Mouse (Mus musculus) limb, embryonic 14.5 days (tissue): ENCODE data around the gene Ncan. TPM values are rescaled to one million over a fixed set of nuclear protein-coding genes. Genes with fewer than 3 reads are reported as not detected.

Source experiments
- ATAC-seq: fragments of 200-750 bp; cut with Nextera tagmentation; 2 replicates; pipeline ENCODE4 v1.8.0; 2017; ENCODE audit warnings: low read depth, moderate number of reproducible peaks, moderate TSS enrichment; ENCODE audit not compliant: low FRiP score
- DNase-seq: peaks from one replicate; pipeline ENCODE4 v3.0.0-alpha.2; 2015; ENCODE audit warnings: low spot score
- H3K27ac ChIP-seq: fragments of 300-500 bp; sonication (generic); replicated peaks from 2 replicates; pipeline ENCODE4 v1.5.1; 2014; ENCODE audit warnings: low read depth, mild to moderate bottlenecking, low read length, moderate library complexity, mixed read lengths
- H3K27me3 ChIP-seq: fragments of 300-500 bp; sonication (generic); 2 replicates; pipeline ENCODE4 v1.6.1; 2014; ENCODE audit warnings: low read length, mixed read lengths; ENCODE audit not compliant: control insufficient read depth, insufficient read depth
- H3K36me3 ChIP-seq: fragments of 300-500 bp; sonication (generic); 2 replicates; pipeline ENCODE4 v1.6.1; 2014; ENCODE audit warnings: mild to moderate bottlenecking, low read length, moderate library complexity, mixed read lengths; ENCODE audit not compliant: control insufficient read depth, insufficient read depth
- H3K4me1 ChIP-seq: fragments of 300-500 bp; sonication (generic); 2 replicates; pipeline ENCODE4 v1.6.1; 2014; ENCODE audit warnings: antibody characterized with exemption, low read length, mixed read lengths; ENCODE audit not compliant: control insufficient read depth, insufficient read depth
- H3K4me2 ChIP-seq: fragments of 300-500 bp; sonication (generic); replicated peaks from 2 replicates; pipeline ENCODE4 v1.6.1; 2014; ENCODE audit warnings: low read depth, mild to moderate bottlenecking, low read length, moderate library complexity; ENCODE audit not compliant: severe bottlenecking
- H3K4me3 ChIP-seq: fragments of 300-500 bp; sonication (generic); replicated peaks from 2 replicates; pipeline ENCODE4 v1.5.1; 2014; ENCODE audit warnings: low read length
- H3K9ac ChIP-seq: fragments of 300-500 bp; sonication (generic); 2 replicates; pipeline ENCODE4 v1.6.1; 2014; ENCODE audit warnings: mild to moderate bottlenecking, low read depth, low read length, moderate library complexity; ENCODE audit not compliant: severe bottlenecking
- H3K9me3 ChIP-seq: fragments of 300-500 bp; sonication (generic); 2 replicates; pipeline ENCODE4 v1.6.1; 2016; ENCODE audit warnings: low read length; ENCODE audit not compliant: control insufficient read depth
- POLR2A ChIP-seq: fragments of 200-500 bp; IDR thresholded peaks from 2 replicates; pipeline ENCODE4 v1.8.0; 2012; ENCODE audit warnings: inconsistent platforms, mild to moderate bottlenecking, moderate library complexity, borderline replicate concordance; ENCODE audit not compliant: insufficient read depth, insufficient read length; ENCODE audit errors: extremely low read depth
- WGBS: fragments of 180-500 bp; shearing (Covaris S2); extraction: QIAGEN DNeasy Blood & Tissue Kit; methylation state at CpG from one replicate; pipeline ENCODE4 v1.1.7; 2014; 5-methylcytosine and 5-hydroxymethylcytosine counted together
- polyA plus RNA-seq, 2 experiments: library from polyadenylated mRNA; depleted of rRNA in 1 of 2; stranded (reverse) in 1 of 2; unstranded in 1 of 2; fragments of >200 nt; fragmentation: Nextera tagmentation in 1 of 2; extraction: Ambion mirVana in 1 of 2; gene quantifications; 2 replicates each; pipeline versions ENCODE4 v1.2.1 to v1.2.3; 2012 to 2014

Gene Ncan
- polyA plus RNA-seq, 2 experiments = 0.25 to 0.59 TPM

DNA sequence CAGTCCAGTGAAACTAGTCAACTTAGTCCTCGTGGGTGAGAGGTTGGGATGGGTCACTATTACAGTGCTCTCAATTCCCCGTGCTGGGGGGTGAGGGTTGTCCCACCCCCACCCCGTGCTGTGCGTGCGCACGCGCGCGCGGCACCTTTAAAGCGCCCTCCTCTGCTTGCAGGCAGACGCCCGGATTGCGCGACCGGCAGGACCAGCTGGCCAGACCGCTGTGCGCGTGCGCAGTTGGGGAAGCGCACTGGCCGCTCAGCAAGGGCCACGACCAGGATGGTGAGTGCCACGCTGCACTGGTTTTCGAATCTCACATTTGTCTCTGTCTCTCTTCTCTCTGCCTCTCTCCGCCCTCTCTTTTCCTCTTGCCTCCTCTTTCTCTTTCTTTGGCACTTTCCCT is 37.4 kb downstream of the Ncan start, which contains the start of gene Hapln4:
Gene Hapln4 (plus strand): TSS at position 173 of the 400 bp plus-strand sequence.
- no peaks in the 10 kb centered on the region for H3K36me3 ChIP-seq
- peaks cover 6% of the 10 kb centered on the region for H3K4me1 ChIP-seq
- ATAC-seq = no peak
- TF ChIP-seq POLR2A = no peak
- no peaks in the 10 kb centered on the region for H3K9me3 ChIP-seq
- peaks cover 66% of the 10 kb centered on the region for H3K27me3 ChIP-seq
- peak within 1 kb of the TSS; percentile 39 for H3K4me3 ChIP-seq
- H3K4me2 ChIP-seq = peak within 1 kb of the TSS; percentile 66
- H3K9ac ChIP-seq = peak within 1 kb of the TSS; percentile 40
- 0% methylated on average over 26 of the region's 26 CpGs for WGBS
- DNase-seq = no peak
- no peak within 1 kb of the TSS for H3K27ac ChIP-seq

DNA sequence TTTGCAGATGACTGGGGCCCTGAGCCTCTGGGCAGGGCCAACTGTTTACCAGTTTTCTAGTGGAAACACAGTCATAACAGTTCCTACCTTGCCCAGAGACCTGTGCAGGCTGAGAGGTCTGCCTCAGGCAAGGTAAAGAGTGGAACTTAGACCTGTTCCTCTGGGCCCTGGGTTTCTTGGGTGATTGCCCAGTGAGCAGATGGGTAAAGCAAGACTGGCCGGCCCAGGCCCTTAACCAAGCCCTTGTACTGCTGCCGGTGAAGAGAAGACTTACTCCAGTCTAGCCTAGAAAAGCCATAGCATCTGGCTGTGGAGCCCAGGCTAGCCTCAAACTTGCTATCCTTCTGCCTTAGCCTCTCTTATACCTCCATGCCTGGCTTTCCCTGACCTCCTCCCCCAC is 38.7 kb downstream of the Ncan start:
- Histone ChIP-seq H3K27ac (no peak overlapping the region), H3K9me3 (no peaks in the 10 kb centered on the region), H3K27me3 (peaks cover 53% of the 10 kb centered on the region), H3K4me3 (no peak overlapping the region), H3K36me3 (no peaks in the 10 kb centered on the region), H3K4me1 (peaks cover 6% of the 10 kb centered on the region), H3K4me2 (no peak overlapping the region), H3K9ac (no peak overlapping the region)
- no peak for TF ChIP-seq POLR2A
- no peak for DNase-seq
- no peak for ATAC-seq
- 96% methylated on average over 2 of the region's 2 CpGs for WGBS

DNA sequence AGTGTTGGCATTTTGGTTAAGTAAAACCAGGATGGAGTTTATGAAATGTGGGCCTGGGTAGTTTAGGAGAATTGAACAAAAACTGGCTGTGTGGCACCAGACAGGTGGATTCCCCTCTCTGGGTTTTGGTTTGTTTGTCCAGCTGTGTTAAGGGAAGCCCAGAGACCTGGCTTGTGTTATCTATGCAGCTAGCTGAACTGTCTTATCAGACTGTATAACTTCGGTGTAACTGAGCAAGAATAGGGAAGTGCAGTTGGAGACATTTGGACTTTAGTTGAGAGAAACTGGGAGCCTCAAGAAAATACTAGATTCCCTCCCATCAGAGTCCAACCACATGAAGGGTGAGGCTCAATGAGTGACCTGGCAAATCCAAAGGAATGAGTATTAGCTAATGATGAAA is 47.0 kb downstream of the Ncan start:
- no peak overlapping the region for H3K9ac ChIP-seq
- H3K27ac ChIP-seq = no peak overlapping the region
- H3K4me2 ChIP-seq = no peak overlapping the region
- no peaks in the 10 kb centered on the region for H3K27me3 ChIP-seq
- no peak for TF ChIP-seq POLR2A
- no peaks in the 10 kb centered on the region for H3K9me3 ChIP-seq
- H3K4me1 ChIP-seq = 0 out of 2 replicates have a peak, but pooled peaks cover 6% of the 10 kb centered on the region
- H3K36me3 ChIP-seq = peaks cover 33% of the 10 kb centered on the region
- ATAC-seq (no peak), DNase-seq (no peak)
- 85% methylated on average over 1 of the region's 1 CpGs for WGBS
- H3K4me3 ChIP-seq = no peak overlapping the region

DNA sequence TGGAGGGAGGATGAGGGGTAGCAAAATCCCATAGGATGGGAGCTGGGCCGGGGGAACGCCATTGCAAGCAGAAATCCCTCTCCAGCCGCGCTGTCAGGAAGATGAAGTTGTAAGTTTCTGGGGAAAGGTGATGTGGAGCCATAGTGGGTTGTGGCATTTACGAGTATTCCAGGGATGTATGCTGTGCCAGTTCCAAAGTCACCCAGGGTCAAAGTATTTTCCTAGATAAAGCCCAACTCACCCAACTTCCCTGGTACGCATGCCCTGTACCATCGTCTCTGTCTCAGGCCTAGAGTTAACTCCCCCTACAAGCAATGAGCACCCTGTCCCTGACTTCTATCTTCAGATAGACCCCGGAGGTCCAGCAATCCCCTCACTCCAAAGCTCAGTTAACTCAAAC is 47.6 kb downstream of the Ncan start:
- no peaks in the 10 kb centered on the region for H3K27me3 ChIP-seq
- 68% methylated on average over 8 of the region's 8 CpGs for WGBS
- H3K4me3 ChIP-seq = no peak overlapping the region
- peaks cover 39% of the 10 kb centered on the region for H3K36me3 ChIP-seq
- no peak for TF ChIP-seq POLR2A
- no peak for ATAC-seq
- H3K9ac ChIP-seq = peak overlapping the region; percentile 40; the same call in 1 of the 2 replicates
- H3K9me3 ChIP-seq = no peaks in the 10 kb centered on the region
- no peak overlapping the region for H3K27ac ChIP-seq
- H3K4me2 ChIP-seq = peak overlapping the region; percentile 37
- DNase-seq = no peak
- H3K4me1 ChIP-seq = 0 out of 2 replicates have a peak, but pooled peaks cover 6% of the 10 kb centered on the region

DNA sequence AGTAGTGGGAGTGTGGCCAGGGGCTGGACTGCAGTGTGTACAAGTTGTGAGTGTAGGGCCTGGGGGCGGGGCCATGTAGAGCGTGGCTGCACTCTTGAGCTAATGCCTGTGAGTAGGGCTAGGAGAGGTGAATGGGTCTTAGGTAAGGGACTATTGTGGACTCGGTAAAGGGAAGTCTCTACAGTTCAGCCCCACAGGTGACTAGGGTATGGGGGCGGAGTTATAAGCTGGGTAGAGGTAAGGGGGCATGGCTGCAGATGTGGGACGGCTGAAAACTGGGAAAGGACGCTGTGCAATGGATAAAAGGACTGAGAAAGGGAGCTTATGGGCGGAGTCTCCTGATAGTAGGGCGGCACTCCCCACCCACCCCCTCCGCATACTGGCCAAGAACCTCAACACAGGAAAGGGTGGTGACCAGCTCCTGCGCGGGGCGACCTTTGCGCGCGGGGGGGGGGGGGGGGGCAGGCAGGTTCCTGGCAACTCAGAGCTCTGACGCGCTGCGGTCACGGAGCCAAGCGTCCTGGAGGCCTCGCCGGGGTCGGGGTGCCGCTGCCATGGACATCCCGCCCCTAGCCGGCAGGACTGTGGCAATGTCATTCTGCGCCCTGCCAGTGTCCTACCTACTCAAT is 48.1 kb downstream of the Ncan start, which contains the start of gene Tm6sf2:
Gene Tm6sf2 (plus strand): TSS at position 484 of the 629 bp plus-strand sequence.
- Histone ChIP-seq H3K9me3 (no peaks in the 10 kb centered on the region), H3K4me2 (peak within 1 kb of the TSS; percentile 37), H3K36me3 (peaks cover 44% of the 10 kb centered on the region), H3K27ac (no peak within 1 kb of the TSS), H3K4me1 (0 out of 2 replicates have a peak, but pooled peaks cover 6% of the 10 kb centered on the region), H3K9ac (peak within 1 kb of the TSS; percentile 40; the same call in 1 of the 2 replicates), H3K4me3 (0 out of 2 replicates have a peak within 1 kb of the TSS, but pooled peaks have one; percentile 5), H3K27me3 (no peaks in the 10 kb centered on the region)
- TF ChIP-seq POLR2A = no peak
- no peak for DNase-seq
- ATAC-seq = peak; percentile 34; the same call in 1 of the 2 replicates
- WGBS = 13% methylated on average over 16 of the region's 27 CpGs
